Mouse (Mus musculus): ENCODE data around the gene Nkain2. TPM values are rescaled to one million over a fixed set of nuclear protein-coding genes. Genes with fewer than 3 reads are reported as not detected.

The Nkain2 gene
- polyA plus RNA-seq, 1 experiment from 2014 or later, result 0.14 TPM

DNA sequence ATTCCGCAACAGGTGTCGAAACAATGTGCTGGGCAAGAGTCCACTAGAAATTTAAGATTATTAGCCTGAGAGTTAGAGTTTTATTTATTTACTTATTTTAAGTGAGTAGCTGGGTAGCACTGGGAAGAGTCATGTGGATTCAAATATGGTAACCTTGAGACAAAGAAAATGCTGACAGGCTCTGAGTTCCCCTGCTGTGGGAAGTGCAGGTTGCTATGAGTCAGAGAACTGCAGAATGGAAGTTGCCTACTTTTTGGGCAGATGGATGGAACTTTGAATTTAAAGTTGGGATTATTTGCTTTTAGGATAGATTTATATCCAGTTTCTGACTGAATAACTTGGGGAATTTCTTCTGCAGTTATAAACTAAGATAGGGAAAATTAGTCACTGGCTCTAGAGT is 259.2 kb downstream of the Nkain2 start:
- Histone ChIP-seq H3K36me3 (ENCODE audit: control insufficient read depth, insufficient read depth, low read length) (no peaks in the 10 kb centered on the region), H3K9ac (ENCODE audit: low read depth, low read length) (no peak overlapping the region), H3K4me1 (replicated peaks; ENCODE audit: control insufficient read depth, insufficient read depth, low read length) (no peaks in the 10 kb centered on the region), H3K4me3 (ENCODE audit: low read depth, low read length) (no peak overlapping the region), H3K4me2 (no peak overlapping the region), H3K27ac (ENCODE audit: low read depth, low read length) (no peak overlapping the region), H3K27me3 (replicated peaks; ENCODE audit: control insufficient read depth, insufficient read depth, low read length) (no peaks in the 10 kb centered on the region), H3K9me3 (ENCODE audit: control insufficient read depth, low read length) (no peaks in the 10 kb centered on the region)
- DNase-seq (ENCODE audit: low spot score), result no peak
- no peak for ATAC-seq (replicated peaks; ENCODE audit: low FRiP score)
- 86% methylated on average over 2 of the region's 2 CpGs for WGBS

- DNase-seq (ENCODE audit: low spot score) (no peak), ATAC-seq (replicated peaks; ENCODE audit: low FRiP score) (no peak)
- Histone ChIP-seq H3K4me1 (replicated peaks; ENCODE audit: control insufficient read depth, insufficient read depth, low read length) (no peaks in the 10 kb centered on the region), H3K36me3 (ENCODE audit: control insufficient read depth, insufficient read depth, low read length) (no peaks in the 10 kb centered on the region), H3K4me2 (no peak overlapping the region), H3K27ac (ENCODE audit: low read depth, low read length) (no peak overlapping the region), H3K27me3 (replicated peaks; ENCODE audit: control insufficient read depth, insufficient read depth, low read length) (no peaks in the 10 kb centered on the region), H3K9me3 (ENCODE audit: control insufficient read depth, low read length) (no peaks in the 10 kb centered on the region), H3K4me3 (ENCODE audit: low read depth, low read length) (no peak overlapping the region), H3K9ac (ENCODE audit: low read depth, low read length) (no peak overlapping the region)
Observed at GRCm38 (mm10) chr10:32604448-32604847, 285.8 kb downstream of the Nkain2 start.

GRCm38 (mm10) chr10:32602798-32603197 is 287.5 kb downstream of the Nkain2 start:
- WGBS, result 78% methylated on average over 4 of the region's 4 CpGs

GRCm38 (mm10) chr10:32594998-32595397 is 295.3 kb downstream of the Nkain2 start:
- Histone ChIP-seq H3K9me3 (ENCODE audit: control insufficient read depth, low read length) (no peaks in the 10 kb centered on the region), H3K27ac (ENCODE audit: low read depth, low read length) (no peak overlapping the region), H3K27me3 (replicated peaks; ENCODE audit: control insufficient read depth, insufficient read depth, low read length) (no peaks in the 10 kb centered on the region), H3K36me3 (ENCODE audit: control insufficient read depth, insufficient read depth, low read length) (no peaks in the 10 kb centered on the region), H3K9ac (ENCODE audit: low read depth, low read length) (no peak overlapping the region), H3K4me2 (no peak overlapping the region), H3K4me1 (replicated peaks; ENCODE audit: control insufficient read depth, insufficient read depth, low read length) (no peaks in the 10 kb centered on the region), H3K4me3 (ENCODE audit: low read depth, low read length) (no peak overlapping the region)
- ATAC-seq (replicated peaks; ENCODE audit: low FRiP score) (no peak), DNase-seq (ENCODE audit: low spot score) (no peak)
- 74% methylated on average over 2 of the region's 2 CpGs for WGBS

More at GRCm38 (mm10) chr10:32602798-32603197, 287.5 kb downstream of the Nkain2 start:
- no peaks in the 10 kb centered on the region for H3K36me3 ChIP-seq (ENCODE audit: control insufficient read depth, insufficient read depth, low read length)
- no peak overlapping the region for H3K27ac ChIP-seq (ENCODE audit: low read depth, low read length)
- no peaks in the 10 kb centered on the region for H3K27me3 ChIP-seq (replicated peaks; ENCODE audit: control insufficient read depth, insufficient read depth, low read length)
- H3K9me3 ChIP-seq (ENCODE audit: control insufficient read depth, low read length), result no peaks in the 10 kb centered on the region
- ATAC-seq (replicated peaks; ENCODE audit: low FRiP score), result no peak
- H3K4me3 ChIP-seq (ENCODE audit: low read depth, low read length), result no peak overlapping the region
- no peak overlapping the region for H3K4me2 ChIP-seq
- no peak overlapping the region for H3K9ac ChIP-seq (ENCODE audit: low read depth, low read length)
- DNase-seq (ENCODE audit: low spot score), result no peak
- H3K4me1 ChIP-seq (replicated peaks; ENCODE audit: control insufficient read depth, insufficient read depth, low read length), result no peaks in the 10 kb centered on the region

GRCm38 (mm10) chr10:32577276-32577580 is 313.0 kb downstream of the Nkain2 start:
- ATAC-seq (replicated peaks; ENCODE audit: low FRiP score) (no peak), DNase-seq (ENCODE audit: low spot score) (no peak)
- no peaks in the 10 kb centered on the region for H3K4me1 ChIP-seq (replicated peaks; ENCODE audit: control insufficient read depth, insufficient read depth, low read length)
- no peak overlapping the region for H3K27ac ChIP-seq (ENCODE audit: low read depth, low read length)
- H3K4me2 ChIP-seq, result no peak overlapping the region
- 61% methylated on average over 3 of the region's 3 CpGs for WGBS
- no peak overlapping the region for H3K4me3 ChIP-seq (ENCODE audit: low read depth, low read length)
- H3K9ac ChIP-seq (ENCODE audit: low read depth, low read length), result no peak overlapping the region
- H3K27me3 ChIP-seq (replicated peaks; ENCODE audit: control insufficient read depth, insufficient read depth, low read length), result no peaks in the 10 kb centered on the region
- H3K9me3 ChIP-seq (ENCODE audit: control insufficient read depth, low read length), result no peaks in the 10 kb centered on the region
- H3K36me3 ChIP-seq (ENCODE audit: control insufficient read depth, insufficient read depth, low read length), result no peaks in the 10 kb centered on the region

- Histone ChIP-seq H3K9ac (ENCODE audit: low read depth, low read length) (no peak overlapping the region), H3K27me3 (replicated peaks; ENCODE audit: control insufficient read depth, insufficient read depth, low read length) (no peaks in the 10 kb centered on the region), H3K4me2 (no peak overlapping the region), H3K36me3 (ENCODE audit: control insufficient read depth, insufficient read depth, low read length) (no peaks in the 10 kb centered on the region), H3K9me3 (ENCODE audit: control insufficient read depth, low read length) (no peaks in the 10 kb centered on the region), H3K4me1 (replicated peaks; ENCODE audit: control insufficient read depth, insufficient read depth, low read length) (no peaks in the 10 kb centered on the region), H3K27ac (ENCODE audit: low read depth, low read length) (no peak overlapping the region), H3K4me3 (ENCODE audit: low read depth, low read length) (no peak overlapping the region)
- DNase-seq (ENCODE audit: low spot score) (no peak), ATAC-seq (replicated peaks; ENCODE audit: low FRiP score) (no peak)
- WGBS, result 61% methylated on average over 2 of the region's 2 CpGs
Observed at GRCm38 (mm10) chr10:32576559-32577275, 313.5 kb downstream of the Nkain2 start.

GRCm38 (mm10) chr10:32557673-32558072 is 332.6 kb downstream of the Nkain2 start:
- H3K27ac ChIP-seq (ENCODE audit: low read depth, low read length), result no peak overlapping the region
- H3K9ac ChIP-seq (ENCODE audit: low read depth, low read length), result no peak overlapping the region
- no peaks in the 10 kb centered on the region for H3K27me3 ChIP-seq (replicated peaks; ENCODE audit: control insufficient read depth, insufficient read depth, low read length)
- DNase-seq (ENCODE audit: low spot score) (no peak), ATAC-seq (replicated peaks; ENCODE audit: low FRiP score) (peak; percentile 93)
- no peaks in the 10 kb centered on the region for H3K9me3 ChIP-seq (ENCODE audit: control insufficient read depth, low read length)
- no peak overlapping the region for H3K4me3 ChIP-seq (ENCODE audit: low read depth, low read length)
- no peak overlapping the region for H3K4me2 ChIP-seq
- no peaks in the 10 kb centered on the region for H3K4me1 ChIP-seq (replicated peaks; ENCODE audit: control insufficient read depth, insufficient read depth, low read length)
- H3K36me3 ChIP-seq (ENCODE audit: control insufficient read depth, insufficient read depth, low read length), result no peaks in the 10 kb centered on the region
- WGBS, result 42% methylated on average over 3 of the region's 3 CpGs

- Histone ChIP-seq H3K4me1 (replicated peaks; ENCODE audit: control insufficient read depth, insufficient read depth, low read length) (no peaks in the 10 kb centered on the region), H3K27me3 (replicated peaks; ENCODE audit: control insufficient read depth, insufficient read depth, low read length) (no peaks in the 10 kb centered on the region), H3K4me3 (ENCODE audit: low read depth, low read length) (no peak overlapping the region), H3K36me3 (ENCODE audit: control insufficient read depth, insufficient read depth, low read length) (no peaks in the 10 kb centered on the region), H3K4me2 (no peak overlapping the region), H3K9me3 (ENCODE audit: control insufficient read depth, low read length) (no peaks in the 10 kb centered on the region), H3K27ac (ENCODE audit: low read depth, low read length) (no peak overlapping the region), H3K9ac (ENCODE audit: low read depth, low read length) (no peak overlapping the region)
- ATAC-seq (replicated peaks; ENCODE audit: low FRiP score), result no peak
- no peak for DNase-seq (ENCODE audit: low spot score)
- 83% methylated on average over 1 of the region's 1 CpGs for WGBS
Observed at GRCm38 (mm10) chr10:32536057-32536456, 354.2 kb downstream of the Nkain2 start.

- no peak overlapping the region for H3K27ac ChIP-seq (ENCODE audit: low read depth, low read length)
- no peak for DNase-seq (ENCODE audit: low spot score)
- H3K36me3 ChIP-seq (ENCODE audit: control insufficient read depth, insufficient read depth, low read length), result no peaks in the 10 kb centered on the region
- no peaks in the 10 kb centered on the region for H3K9me3 ChIP-seq (ENCODE audit: control insufficient read depth, low read length)
- no peak overlapping the region for H3K4me2 ChIP-seq
- WGBS, result 66% methylated on average over 1 of the region's 1 CpGs
- no peak overlapping the region for H3K4me3 ChIP-seq (ENCODE audit: low read depth, low read length)
- H3K9ac ChIP-seq (ENCODE audit: low read depth, low read length), result no peak overlapping the region
- H3K27me3 ChIP-seq (replicated peaks; ENCODE audit: control insufficient read depth, insufficient read depth, low read length), result no peaks in the 10 kb centered on the region
- H3K4me1 ChIP-seq (replicated peaks; ENCODE audit: control insufficient read depth, insufficient read depth, low read length), result no peaks in the 10 kb centered on the region
- ATAC-seq (replicated peaks; ENCODE audit: low FRiP score), result no peak
Observed at GRCm38 (mm10) chr10:32510821-32511220, 379.4 kb downstream of the Nkain2 start.

All from liver, embryonic 11.5 days (tissue).